Comparison of ENCODE assay signal across 9 mouse cellular contexts in the genomic region with DNA sequence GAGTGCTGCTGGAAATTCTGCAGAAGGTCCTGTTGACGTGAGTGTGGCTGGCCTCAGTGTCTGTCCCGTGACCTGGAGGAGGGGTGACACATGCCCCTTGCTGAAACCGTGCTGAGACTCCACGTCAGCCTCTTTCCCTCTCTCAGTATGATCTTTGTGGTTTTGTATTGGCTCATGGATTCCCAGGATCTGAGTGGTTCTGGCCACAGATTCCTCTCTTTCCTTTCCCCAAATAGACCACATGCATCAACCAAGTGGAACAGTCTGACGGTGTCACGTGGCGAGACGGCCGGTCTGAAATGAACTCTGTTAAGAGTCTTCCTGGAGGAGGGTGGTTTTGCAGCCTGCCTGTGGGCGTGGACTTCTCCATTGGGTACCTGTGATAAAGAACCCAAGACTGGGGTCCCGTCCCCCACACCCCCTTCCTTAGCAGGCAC. TPM values are rescaled to one million over a fixed set of nuclear protein-coding genes. Genes with fewer than 3 reads are reported as not detected.
DNase-seq lines count a peak whose midpoint lies in the region; ATAC-seq and TF ChIP-seq lines count a peak whose summit lies in the region.
"Had no signal": no experiment of that assay in that cellular context is flagged by ENCODE, and none has a peak within 500 bp of the region (broad histone marks: within the 10 kb centered on the region; RNA-seq: fewer than 3 reads in every experiment).

No protein-coding gene starts in this region.

- H3K36me3 ChIP-seq in hindbrain, postnatal 0 days (ENCODE audit: insufficient read depth, low read length) = no peaks in the 10 kb centered on the region
- H3K36me3 ChIP-seq in hindbrain, embryonic 13.5 days = 0 out of 2 replicates have a peak, but pooled peaks cover 3% of the 10 kb centered on the region
- H3K36me3 ChIP-seq in heart, embryonic 13.5 days = peaks cover 26% of the 10 kb centered on the region
- no peaks in the 10 kb centered on the region; the same call in none of the 2 replicates for H3K36me3 ChIP-seq in lung, embryonic 16.5 days (ENCODE audit: control insufficient read depth, insufficient read depth, low read length)

- H3K9ac ChIP-seq in hindbrain, postnatal 0 days (replicated peaks; ENCODE audit: low read length) = no peak overlapping the region
- H3K9ac ChIP-seq in hindbrain, embryonic 13.5 days = no peak overlapping the region
- peak overlapping the region; percentile 57 for H3K9ac ChIP-seq in heart, embryonic 13.5 days
- no peak overlapping the region for H3K9ac ChIP-seq in lung, embryonic 16.5 days (ENCODE audit: low read length)

- ATAC-seq in hindbrain, postnatal 0 days = no peak
- no peak for ATAC-seq in hindbrain, embryonic 13.5 days (ENCODE audit: low FRiP score)
- no peak for ATAC-seq in heart, embryonic 13.5 days (ENCODE audit: extremely low read depth, insufficient number of reproducible peaks, low FRiP score, low TSS enrichment)
- ATAC-seq in lung, embryonic 16.5 days (ENCODE audit: low read depth) = 0 out of 2 replicates have a peak, but pooled peaks have one; percentile 13

- H3K4me3 ChIP-seq in hindbrain, postnatal 0 days (ENCODE audit: low read length) = no peak overlapping the region
- no peak overlapping the region for H3K4me3 ChIP-seq in hindbrain, embryonic 13.5 days
- no peak overlapping the region for H3K4me3 ChIP-seq in heart, embryonic 13.5 days
- H3K4me3 ChIP-seq in lung, embryonic 16.5 days (ENCODE audit: low read length) = no peak overlapping the region

- 69% methylated on average over 11 of the region's 11 CpGs for WGBS in hindbrain, postnatal 0 days
- WGBS in hindbrain, embryonic 13.5 days = 71% methylated on average over 11 of the region's 11 CpGs
- 29% methylated on average over 11 of the region's 11 CpGs for WGBS in heart, embryonic 13.5 days
- WGBS in lung, embryonic 16.5 days = 44% methylated on average over 11 of the region's 11 CpGs

- no peak for TF ChIP-seq CTCF in hindbrain, postnatal 0 days (IDR thresholded peaks at IDR 0.05; ENCODE audit: low read depth)

- H3K4me1 ChIP-seq in hindbrain, postnatal 0 days (ENCODE audit: insufficient read depth, low read length) = peaks cover 10% of the 10 kb centered on the region
- peaks cover 75% of the 10 kb centered on the region for H3K4me1 ChIP-seq in hindbrain, embryonic 13.5 days (replicated peaks)
- H3K4me1 ChIP-seq in heart, embryonic 13.5 days = peaks cover 83% of the 10 kb centered on the region
- H3K4me1 ChIP-seq in lung, embryonic 16.5 days (replicated peaks; ENCODE audit: control insufficient read depth, insufficient read depth, low read length) = peaks cover 43% of the 10 kb centered on the region

- DNase-seq in hindbrain, postnatal 0 days (ENCODE audit: low spot score) = no peak
- peak; percentile 59 for DNase-seq in brain, adult 2 months (ENCODE audit: low read depth, low spot score)
- DNase-seq in urinary bladder, postnatal 25 days (ENCODE audit: low spot score) = no peak
- DNase-seq in cerebellum, adult 11-12 months = no peak
- no peak for DNase-seq in cerebellum, adult 8-10 months

- H3K9me3 ChIP-seq in hindbrain, postnatal 0 days (ENCODE audit: low read length) = no peaks in the 10 kb centered on the region
- no peaks in the 10 kb centered on the region for H3K9me3 ChIP-seq in hindbrain, embryonic 13.5 days
- no peaks in the 10 kb centered on the region for H3K9me3 ChIP-seq in heart, embryonic 13.5 days
- H3K9me3 ChIP-seq in lung, embryonic 16.5 days (ENCODE audit: control insufficient read depth, low read length) = no peaks in the 10 kb centered on the region

- H3K27me3 ChIP-seq in hindbrain, postnatal 0 days (ENCODE audit: insufficient read depth, low read length) = no peaks in the 10 kb centered on the region
- H3K27me3 ChIP-seq in hindbrain, embryonic 13.5 days = no peaks in the 10 kb centered on the region
- no peaks in the 10 kb centered on the region for H3K27me3 ChIP-seq in heart, embryonic 13.5 days (replicated peaks)
- H3K27me3 ChIP-seq in lung, embryonic 16.5 days (ENCODE audit: control insufficient read depth, insufficient read depth, low read depth, low read length) = no peaks in the 10 kb centered on the region

- no peak overlapping the region for H3K4me2 ChIP-seq in hindbrain, postnatal 0 days (ENCODE audit: low read depth, low read length)
- H3K4me2 ChIP-seq in hindbrain, embryonic 13.5 days = no peak overlapping the region
- H3K4me2 ChIP-seq in heart, embryonic 13.5 days = peak overlapping the region; percentile 40
- no peak overlapping the region for H3K4me2 ChIP-seq in lung, embryonic 16.5 days (ENCODE audit: low read depth, low read length)
- H3K4me2 ChIP-seq: midbrain, embryonic 11.5 days had no signal

- H3K27ac ChIP-seq in hindbrain, postnatal 0 days = peak overlapping the region; percentile 16; the same call in 1 of the 2 replicates
- H3K27ac ChIP-seq in hindbrain, embryonic 13.5 days = no peak overlapping the region
- H3K27ac ChIP-seq in heart, embryonic 13.5 days (replicated peaks) = peak overlapping the region; percentile 79
- peak overlapping the region; percentile 5 for H3K27ac ChIP-seq in lung, embryonic 16.5 days (ENCODE audit: low read length)

RNA-seq across cellular contexts. Expression of a gene that starts 21.3 kb away (rescaled TPM):
- total RNA-seq in hindbrain, postnatal 0 days (2014; rRNA removed) = 86.6 and 88.5 TPM in 2 replicates
- 310 and 315 TPM in 2 replicates for polyA plus RNA-seq in hindbrain, postnatal 0 days (2015; fragmentation: Nextera tagmentation; extraction: Ambion mirVana)
- polyA plus RNA-seq in hindbrain, embryonic 13.5 days (2015; fragmentation: Nextera tagmentation; extraction: Ambion mirVana) = 340 and 343 TPM in 2 replicates
- 376 and 386 TPM in 2 replicates for polyA plus RNA-seq in heart, embryonic 13.5 days (2015; fragmentation: Nextera tagmentation; extraction: Ambion mirVana)
- 454 and 473 TPM in 2 replicates for polyA plus RNA-seq in lung, embryonic 16.5 days (2015; fragmentation: Nextera tagmentation; extraction: Ambion mirVana)
